In genomic region chr9:52280556-52280955, GRCm38 (mm10) we compare ENCODE assay signal across 27 mouse cellular contexts.
DNase-seq lines count a peak whose midpoint lies in the region; ATAC-seq and TF ChIP-seq lines count a peak whose summit lies in the region.
"Had no signal": no experiment of that assay in that cellular context is flagged by ENCODE, and none has a peak within 500 bp of the region (broad histone marks: within the 10 kb centered on the region; RNA-seq: fewer than 3 reads in every experiment).

No protein-coding gene starts in this region.

- H3K9me3 ChIP-seq in heart, embryonic 16.5 days (replicated peaks; ENCODE audit: control insufficient read depth, low read length) = no peaks in the 10 kb centered on the region
- no peaks in the 10 kb centered on the region for H3K9me3 ChIP-seq in lung, embryonic 16.5 days (ENCODE audit: control insufficient read depth, low read length)
- H3K9me3 ChIP-seq: embryonic facial prominence, embryonic 12.5 days; limb, embryonic 10.5 days; limb, embryonic 15.5 days; liver, embryonic 13.5 days; megakaryocyte, embryonic 14.5 days; midbrain, embryonic 12.5 days; neural tube, embryonic 13.5 days had no signal

- no peak for DNase-seq in heart, adult 2 months
- no peak for DNase-seq in heart, postnatal 25 days (ENCODE audit: low spot score)
- DNase-seq in heart, adult 9 months (ENCODE audit: low spot score in 2 of 2) = no peak
- DNase-seq in lung, postnatal 36 days = peak; percentile 65
- no peak for DNase-seq in left cerebral cortex, postnatal 14 days (ENCODE audit: low spot score in 2 of 2)
- no peak for DNase-seq in yolk sac, embryonic 10.5 days (ENCODE audit: low spot score)
- DNase-seq: adrenal gland, adult 8-10 months; cerebellum, adult 11 months; cerebellum, adult 9-10 months; cerebellum, postnatal 36 days; gastrocnemius, postnatal 14 days; kidney, adult 2 months; kidney, postnatal 10 days; layer of hippocampus, postnatal 36 days; liver, embryonic 13.5 days; right cerebral cortex, postnatal 4 days had no signal

- peak; percentile 79 for ATAC-seq in heart, embryonic 16.5 days (replicated peaks; ENCODE audit: extremely low read depth, insufficient read depth, low FRiP score)
- ATAC-seq in lung, embryonic 16.5 days (ENCODE audit: low read depth) = peak; percentile 66; the same call in 1 of the 2 replicates
- ATAC-seq: forebrain, embryonic 14.5 days; hindbrain, embryonic 16.5 days had no signal

- H3K4me2 ChIP-seq in heart, embryonic 16.5 days (ENCODE audit: low read depth, low read length) = peak overlapping the region; percentile 42
- H3K4me2 ChIP-seq in lung, embryonic 16.5 days (ENCODE audit: low read depth, low read length) = peak overlapping the region; percentile 16; the same call in 1 of the 2 replicates
- H3K4me2 ChIP-seq: embryonic facial prominence, embryonic 12.5 days; limb, embryonic 15.5 days; liver, embryonic 13.5 days; midbrain, embryonic 12.5 days; neural tube, embryonic 13.5 days had no signal

- peak overlapping the region; percentile 48 for H3K27ac ChIP-seq in heart, adult 2 months
- peak overlapping the region; percentile 53 for H3K27ac ChIP-seq in heart, embryonic 16.5 days (ENCODE audit: low read length)
- peak overlapping the region; percentile 39 for H3K27ac ChIP-seq in lung, embryonic 16.5 days (ENCODE audit: low read length)
- H3K27ac ChIP-seq: embryonic facial prominence, embryonic 12.5 days; limb, embryonic 10.5 days; limb, embryonic 15.5 days; liver, embryonic 13.5 days; midbrain, embryonic 12.5 days; neural tube, embryonic 13.5 days had no signal

- no peak overlapping the region for H3K4me3 ChIP-seq in heart, adult 2 months
- peak overlapping the region; percentile 22; the same call in 1 of the 2 replicates for H3K4me3 ChIP-seq in heart, embryonic 16.5 days (ENCODE audit: low read length)
- H3K4me3 ChIP-seq in lung, embryonic 16.5 days (ENCODE audit: low read length) = no peak overlapping the region
- H3K4me3 ChIP-seq: embryonic facial prominence, embryonic 12.5 days; limb, embryonic 10.5 days; limb, embryonic 15.5 days; liver, embryonic 13.5 days; midbrain, embryonic 12.5 days; neural tube, embryonic 13.5 days had no signal

- no peaks in the 10 kb centered on the region for H3K27me3 ChIP-seq in heart, adult 2 months (ENCODE audit: control insufficient read depth, insufficient read depth, low read length)
- no peaks in the 10 kb centered on the region for H3K27me3 ChIP-seq in heart, embryonic 16.5 days (ENCODE audit: control insufficient read depth, insufficient read depth, low read length)
- no peaks in the 10 kb centered on the region for H3K27me3 ChIP-seq in lung, embryonic 16.5 days (ENCODE audit: control insufficient read depth, insufficient read depth, low read depth, low read length)
- H3K27me3 ChIP-seq: CH12.LX; embryonic facial prominence, embryonic 12.5 days; limb, embryonic 15.5 days; liver, embryonic 13.5 days; midbrain, embryonic 12.5 days; neural tube, embryonic 13.5 days had no signal

- no peak overlapping the region for H3K9ac ChIP-seq in heart, adult 2 months (ENCODE audit: low read depth, low read length)
- H3K9ac ChIP-seq in heart, embryonic 16.5 days (ENCODE audit: low read length) = no peak overlapping the region
- no peak overlapping the region for H3K9ac ChIP-seq in lung, embryonic 16.5 days (ENCODE audit: low read length)
- H3K9ac ChIP-seq: embryonic facial prominence, embryonic 12.5 days; limb, embryonic 15.5 days; liver, embryonic 13.5 days; midbrain, embryonic 12.5 days; neural tube, embryonic 13.5 days had no signal

- intact Hi-C loops in heart, adult 2 months (cut with DNase I) = no loop called here
- intact Hi-C loops in heart, postnatal 25 days (cut with DNase I) = loop anchor here (10.0 kb wide), 1 partner anchor 176 kb away; no protein-coding TSS in a partner anchor
- intact Hi-C loops in left cerebral cortex, postnatal 14 days (cut with DNase I) = no loop called here

- TF ChIP-seq CTCF in heart, adult 2 months (IDR thresholded peaks at IDR 0.05) = no peak

- H3K36me3 ChIP-seq in heart, adult 2 months (ENCODE audit: control insufficient read depth, insufficient read depth, low read length) = no peaks in the 10 kb centered on the region
- H3K36me3 ChIP-seq in heart, embryonic 16.5 days (ENCODE audit: control insufficient read depth, insufficient read depth) = no peaks in the 10 kb centered on the region
- H3K36me3 ChIP-seq in lung, embryonic 16.5 days (ENCODE audit: control insufficient read depth, insufficient read depth, low read length) = no peaks in the 10 kb centered on the region
- H3K36me3 ChIP-seq: embryonic facial prominence, embryonic 12.5 days; limb, embryonic 10.5 days; limb, embryonic 15.5 days; liver, embryonic 13.5 days; midbrain, embryonic 12.5 days; neural tube, embryonic 13.5 days had no signal

- no peak for TF ChIP-seq POLR2A in heart, adult 2 months (IDR thresholded peaks at IDR 0.05; ENCODE audit: insufficient read depth, low read depth, low read length)

- no peaks in the 10 kb centered on the region for H3K79me2 ChIP-seq in heart, adult 2 months (replicated peaks; ENCODE audit: control insufficient read depth, insufficient read depth, low read length)

- 72% methylated on average over 3 of the region's 3 CpGs for WGBS in heart, adult 2 months
- WGBS in heart, embryonic 16.5 days = 65% methylated on average over 3 of the region's 3 CpGs
- 55% methylated on average over 3 of the region's 3 CpGs for WGBS in lung, embryonic 16.5 days

- TF ChIP-seq EP300 in heart, adult 2 months (IDR thresholded peaks at IDR 0.05; ENCODE audit: insufficient read depth, low read depth, low read length) = no peak

- 0 out of 2 replicates have a peak, but pooled peaks cover 1% of the 10 kb centered on the region for H3K4me1 ChIP-seq in heart, adult 2 months (ENCODE audit: control insufficient read depth, insufficient read depth, low read length)
- peaks cover 13% of the 10 kb centered on the region; the same call in 1 of the 2 replicates for H3K4me1 ChIP-seq in heart, embryonic 16.5 days (ENCODE audit: control insufficient read depth, insufficient read depth, low read length)
- no peaks in the 10 kb centered on the region for H3K4me1 ChIP-seq in lung, embryonic 16.5 days (replicated peaks; ENCODE audit: control insufficient read depth, insufficient read depth, low read length)
- H3K4me1 ChIP-seq: embryonic facial prominence, embryonic 12.5 days; limb, embryonic 10.5 days; limb, embryonic 15.5 days; liver, embryonic 13.5 days had no signal
